Mouse (Mus musculus): ENCODE results near the gene Colq.

Gene Colq

GRCm38 (mm10) chr14:31574903-31575665, 16.1 kb downstream of the Colq start:
- DNase-seq, result no peak

- DNase-seq, result no peak
Observed at GRCm38 (mm10) chr14:31572561-31573175, 18.5 kb downstream of the Colq start.

- DNase-seq, result no peak
Observed at GRCm38 (mm10) chr14:31571419-31571818, 19.7 kb downstream of the Colq start.

- DNase-seq, result no peak
Observed at GRCm38 (mm10) chr14:31570131-31570951, 20.8 kb downstream of the Colq start.

- DNase-seq, result peak; percentile 45
Observed at GRCm38 (mm10) chr14:31569151-31569631, 22.0 kb downstream of the Colq start.

GRCm38 (mm10) chr14:31565478-31566212, 25.5 kb downstream of the Colq start:
- DNase-seq, result no peak

GRCm38 (mm10) chr14:31564452-31565179, 26.5 kb downstream of the Colq start:
- peak; percentile 30 for DNase-seq

- no peak for DNase-seq
Observed at GRCm38 (mm10) chr14:31560886-31561285, 30.3 kb downstream of the Colq start.

GRCm38 (mm10) chr14:31559216-31559615, 31.9 kb downstream of the Colq start:
- no peak for DNase-seq

GRCm38 (mm10) chr14:31557784-31558183, 33.4 kb downstream of the Colq start:
- peak; percentile 24 for DNase-seq

- no peak for DNase-seq
Observed at GRCm38 (mm10) chr14:31557273-31557672, 33.9 kb downstream of the Colq start.

- no peak for DNase-seq
Observed at GRCm38 (mm10) chr14:31556526-31557260, 34.5 kb downstream of the Colq start.

- DNase-seq, result peak; percentile 45
Observed at GRCm38 (mm10) chr14:31555963-31556434, 35.1 kb downstream of the Colq start.

GRCm38 (mm10) chr14:31555021-31555420, 36.1 kb downstream of the Colq start:
- no peak for DNase-seq

- DNase-seq, result no peak
Observed at GRCm38 (mm10) chr14:31543885-31544442, 47.2 kb downstream of the Colq start.

GRCm38 (mm10) chr14:31537298-31537697, 53.8 kb downstream of the Colq start:
- DNase-seq, result no peak

- no peak for DNase-seq
Observed at GRCm38 (mm10) chr14:31532656-31533055, 58.5 kb downstream of the Colq start.

- DNase-seq, result no peak
Observed at GRCm38 (mm10) chr14:31531506-31532148, 59.5 kb downstream of the Colq start.

- no peak for DNase-seq
Observed at GRCm38 (mm10) chr14:31530847-31531246, 60.3 kb downstream of the Colq start.

Measured in retina, postnatal 1 day (tissue).